Mouse (Mus musculus): ENCODE measurements around the gene Zfp217. TPM values are rescaled to one million over a fixed set of nuclear protein-coding genes. Genes with fewer than 3 reads are reported as not detected.

Zfp217 gene
- polyA plus RNA-seq, 1 experiment from 2014 or later = 1.4 TPM

DNA sequence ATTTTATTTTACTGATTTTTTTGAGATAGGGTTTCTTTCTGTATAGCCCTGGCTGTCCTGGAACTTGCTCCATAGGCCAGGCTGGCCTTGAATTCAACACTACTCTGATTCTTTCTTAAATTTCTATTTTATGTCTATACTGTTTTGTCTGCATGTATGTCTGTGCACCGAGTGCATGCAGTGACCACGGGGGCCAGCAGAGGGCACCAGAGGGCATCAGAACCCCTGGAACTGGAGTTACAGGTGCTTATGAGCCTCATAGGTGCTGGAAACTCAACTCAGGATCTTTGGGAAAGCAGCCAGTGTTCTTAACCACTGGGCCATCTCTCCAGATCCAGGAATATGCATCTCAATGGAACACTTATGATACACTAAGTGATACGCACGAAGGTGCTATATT lies 87.8 kb downstream of the Zfp217 start:
- no peaks in the 10 kb centered on the region for H3K36me3 ChIP-seq (ENCODE audit: control insufficient read depth, insufficient read depth)
- ATAC-seq = no peak
- H3K27me3 ChIP-seq (replicated peaks; ENCODE audit: control insufficient read depth, insufficient read depth, low read length) = no peaks in the 10 kb centered on the region
- no peak overlapping the region for H3K27ac ChIP-seq (ENCODE audit: low read length)
- no peaks in the 10 kb centered on the region for H3K4me1 ChIP-seq (replicated peaks; ENCODE audit: control insufficient read depth, insufficient read depth, low read length)
- no peak overlapping the region for H3K9ac ChIP-seq (replicated peaks; ENCODE audit: low read depth, low read length)
- H3K4me2 ChIP-seq (ENCODE audit: low read length) = no peak overlapping the region
- no peaks in the 10 kb centered on the region for H3K9me3 ChIP-seq (ENCODE audit: control insufficient read depth, low read length)
- H3K4me3 ChIP-seq (replicated peaks; ENCODE audit: low read length) = no peak overlapping the region
- WGBS = 69% methylated on average over 4 of the region's 4 CpGs

DNA sequence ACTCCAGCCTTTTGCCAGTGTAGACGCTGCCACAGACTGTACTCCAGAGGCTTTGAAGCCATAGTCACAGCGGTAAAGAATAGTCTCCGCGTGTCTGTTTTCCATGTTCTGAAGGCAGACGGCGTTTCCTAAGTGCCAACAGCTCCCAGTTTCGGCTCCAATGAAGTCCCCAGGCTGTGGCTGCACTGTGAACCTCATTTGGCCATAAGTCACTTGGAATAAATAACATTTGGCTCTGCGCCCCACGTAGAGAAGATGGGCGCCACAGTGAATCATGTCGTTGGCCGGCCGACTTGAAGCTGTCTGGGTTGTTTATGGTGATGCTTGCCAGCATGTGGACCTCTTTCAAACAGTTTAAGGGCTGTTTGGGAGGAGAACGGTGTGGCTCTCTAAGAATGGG lies 89.1 kb downstream of the Zfp217 start:
- H3K9me3 ChIP-seq (ENCODE audit: control insufficient read depth, low read length) = no peaks in the 10 kb centered on the region
- no peak overlapping the region for H3K4me3 ChIP-seq (replicated peaks; ENCODE audit: low read length)
- H3K27me3 ChIP-seq (replicated peaks; ENCODE audit: control insufficient read depth, insufficient read depth, low read length) = peaks cover 5% of the 10 kb centered on the region
- no peak overlapping the region for H3K27ac ChIP-seq (ENCODE audit: low read length)
- 61% methylated on average over 14 of the region's 14 CpGs for WGBS
- H3K9ac ChIP-seq (replicated peaks; ENCODE audit: low read depth, low read length) = no peak overlapping the region
- no peaks in the 10 kb centered on the region for H3K4me1 ChIP-seq (replicated peaks; ENCODE audit: control insufficient read depth, insufficient read depth, low read length)
- H3K36me3 ChIP-seq (ENCODE audit: control insufficient read depth, insufficient read depth) = no peaks in the 10 kb centered on the region
- H3K4me2 ChIP-seq (ENCODE audit: low read length) = no peak overlapping the region
- ATAC-seq = peak; percentile 75
